Mouse (Mus musculus): Measurements from ENCODE around the gene Pex16.

Pex16 gene

DNA sequence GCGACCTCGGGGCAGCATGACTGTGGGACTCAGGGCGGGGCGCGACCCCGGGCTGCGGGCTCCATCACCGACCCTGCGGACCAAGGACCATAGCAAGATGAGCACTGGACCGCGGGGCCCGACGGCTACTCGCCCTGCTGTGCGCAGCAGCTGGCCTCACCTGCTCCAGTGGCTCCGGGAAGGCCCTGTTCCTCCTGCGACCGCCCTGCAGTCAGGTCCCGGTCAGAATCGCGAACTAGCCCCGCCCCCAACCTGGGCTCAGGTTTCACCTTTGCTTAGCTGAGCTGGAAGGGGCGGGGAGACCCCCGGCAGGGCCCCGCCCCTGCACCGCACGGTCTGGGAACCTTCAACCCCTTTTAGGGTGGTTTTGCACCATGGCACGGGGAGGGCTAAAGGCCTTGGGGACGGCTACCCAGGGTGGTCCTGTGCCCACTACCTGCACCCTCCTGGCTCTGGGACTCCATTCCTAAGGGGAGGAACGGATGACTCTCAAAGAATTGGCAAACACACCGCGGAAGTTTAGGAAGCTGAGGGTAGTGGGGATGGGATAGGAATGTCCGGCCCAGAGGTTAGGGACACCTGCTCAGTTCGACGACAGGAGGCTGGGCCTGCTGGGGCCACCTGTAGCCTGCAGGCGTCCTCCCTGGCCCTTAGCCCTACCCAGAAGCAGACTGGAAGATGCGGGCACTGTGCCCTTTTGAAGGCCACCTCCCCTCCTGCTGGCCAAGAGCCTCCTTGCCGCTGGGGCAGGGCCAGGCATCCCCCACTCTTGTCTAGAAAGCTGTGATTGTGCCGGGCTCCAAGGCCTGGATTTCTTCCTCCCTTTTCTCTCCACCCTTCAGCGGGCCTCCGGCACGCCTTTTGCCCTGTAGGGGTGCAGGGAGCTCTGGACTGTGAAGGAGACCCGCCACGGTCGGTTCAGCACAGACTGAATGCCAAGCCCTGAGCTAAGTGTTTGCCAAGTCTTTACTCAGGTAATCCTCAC lies 3.4 kb upstream of the Pex16 start:
- peak; percentile 40 for DNase-seq

DNA sequence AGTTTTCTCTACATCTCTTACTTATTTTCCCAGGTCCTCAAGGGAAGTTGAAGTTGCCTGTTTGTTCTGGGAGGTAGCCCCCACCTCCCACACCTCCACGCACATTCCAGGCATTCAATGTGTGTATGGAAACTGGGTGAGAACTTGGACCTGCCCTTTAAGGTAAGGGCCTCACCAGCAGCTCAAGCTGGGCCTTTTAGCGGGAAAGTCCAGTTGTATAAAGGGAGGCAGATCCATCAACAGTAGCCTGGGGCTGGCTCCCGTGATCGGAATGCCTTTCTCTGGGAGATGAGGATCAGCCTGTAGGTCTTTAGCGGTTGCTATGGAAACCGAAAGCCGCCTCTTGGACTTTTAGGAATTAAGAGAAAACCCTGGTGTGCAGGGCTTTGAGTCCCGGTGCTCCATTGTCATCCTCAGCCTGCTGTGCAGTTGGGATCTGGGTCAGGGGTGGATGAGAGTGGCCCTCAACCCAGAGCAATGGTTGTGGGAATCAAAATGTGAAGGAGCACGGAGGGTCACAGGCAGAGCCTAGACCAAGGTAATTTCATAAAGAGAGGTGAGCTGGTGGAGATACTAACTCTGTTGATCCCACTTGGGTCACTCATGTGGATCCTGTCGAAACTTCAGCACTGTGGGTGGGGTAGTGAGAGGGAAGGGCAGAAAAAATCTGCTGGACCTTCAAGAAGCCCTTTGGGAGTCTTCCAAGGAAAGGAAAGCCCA lies 2.3 kb upstream of the Pex16 start:
- no peak for DNase-seq

DNA sequence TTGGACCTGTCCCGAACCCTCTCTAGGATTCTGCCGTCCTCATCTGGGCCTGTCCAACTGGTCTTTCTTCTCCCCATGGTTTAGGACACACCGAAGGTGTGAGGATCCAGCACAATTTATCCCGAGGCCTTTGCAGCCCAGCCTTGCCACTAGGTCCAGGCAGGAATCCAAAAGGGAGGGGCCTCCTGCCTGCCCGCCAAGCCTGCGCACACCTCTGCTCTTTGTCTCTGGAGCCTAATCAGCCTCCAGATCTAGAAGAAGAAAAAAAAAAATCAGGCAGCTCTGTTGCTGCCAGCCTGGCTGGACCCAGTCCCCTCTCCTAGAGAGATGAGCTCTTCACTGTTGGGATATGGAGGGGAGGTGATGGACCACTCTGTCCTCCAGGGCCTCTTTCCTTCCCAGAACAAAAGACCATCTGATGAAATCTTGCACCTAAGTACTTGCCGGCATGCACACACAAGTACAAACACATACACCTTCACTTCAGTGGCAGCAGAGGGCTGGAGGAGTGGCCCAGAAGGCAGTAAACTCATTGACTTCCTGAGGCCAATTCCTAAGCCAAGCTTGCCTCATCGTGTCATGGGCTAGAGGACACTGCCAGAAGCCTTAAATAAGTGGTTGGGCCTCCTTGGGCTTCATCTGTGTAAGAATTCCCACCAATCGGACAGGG lies 1.6 kb upstream of the Pex16 start:
- no peak for DNase-seq

DNA sequence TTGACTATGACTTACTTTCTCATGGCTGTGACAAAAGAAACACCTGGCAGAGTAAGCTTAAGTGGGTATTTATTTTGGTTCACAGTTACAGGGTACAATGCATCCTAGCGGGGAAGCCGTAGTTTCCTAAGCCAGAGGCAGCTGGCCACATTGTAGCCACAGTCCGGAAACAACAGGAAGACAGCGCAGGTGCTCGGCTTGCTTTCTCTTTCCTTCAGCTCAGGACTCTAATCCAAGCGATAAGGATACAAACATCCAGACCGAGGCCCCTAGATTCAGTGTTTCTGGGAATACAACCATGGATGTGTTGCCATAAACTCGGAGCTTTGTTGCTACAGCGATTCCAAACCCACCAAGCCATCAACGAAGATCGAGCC lies 1.1 kb upstream of the Pex16 start:
- peak; percentile 40 for DNase-seq

DNA sequence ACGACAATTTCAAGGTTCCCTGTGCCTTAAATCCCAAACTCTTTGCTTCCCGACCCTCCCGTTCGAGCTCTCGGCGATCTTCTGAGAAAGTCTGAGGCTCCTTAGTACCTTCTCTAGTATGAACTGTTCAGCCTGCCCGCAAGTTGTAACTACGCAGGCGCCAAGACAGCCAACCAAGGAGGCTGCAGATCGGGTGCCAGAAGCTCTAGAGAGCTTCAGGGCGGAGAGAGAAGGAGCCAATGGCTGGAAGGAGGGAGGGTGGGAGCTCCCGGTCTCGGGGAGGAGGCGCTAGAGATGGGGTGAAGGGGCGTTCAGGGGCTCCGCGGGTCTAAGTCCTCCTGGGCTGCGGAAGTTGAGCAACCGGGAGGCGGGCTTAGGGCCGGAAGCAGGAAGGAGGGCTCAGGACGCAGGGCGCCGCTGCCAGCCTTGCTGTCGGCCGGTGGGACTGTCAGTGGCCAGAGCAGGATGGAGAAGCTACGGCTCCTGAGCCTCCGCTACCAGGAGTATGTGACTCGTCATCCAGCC lies 685 bp downstream of the Pex16 start:
- DNase-seq, result peak; percentile 95

DNA sequence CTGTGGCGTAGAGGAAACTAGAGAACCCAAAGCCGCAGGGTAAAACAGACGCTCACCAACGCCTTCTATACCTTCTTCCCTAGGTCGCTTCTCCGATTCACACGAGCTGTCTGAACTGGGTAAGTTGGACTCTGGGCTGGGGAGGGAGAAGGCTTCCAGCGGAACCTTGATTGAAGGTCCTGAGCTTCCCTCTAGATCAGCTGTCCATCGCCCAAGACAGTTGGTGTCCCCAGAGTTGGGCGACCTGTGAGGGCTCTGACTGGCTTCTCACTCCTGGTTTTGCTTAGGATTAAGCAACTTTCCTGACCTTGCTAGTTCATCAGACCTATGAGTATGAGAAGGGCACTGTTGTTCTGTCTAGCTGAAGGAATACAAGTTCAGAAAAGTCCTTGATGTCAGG lies 1.3 kb downstream of the Pex16 start:
- DNase-seq, result no peak

DNA sequence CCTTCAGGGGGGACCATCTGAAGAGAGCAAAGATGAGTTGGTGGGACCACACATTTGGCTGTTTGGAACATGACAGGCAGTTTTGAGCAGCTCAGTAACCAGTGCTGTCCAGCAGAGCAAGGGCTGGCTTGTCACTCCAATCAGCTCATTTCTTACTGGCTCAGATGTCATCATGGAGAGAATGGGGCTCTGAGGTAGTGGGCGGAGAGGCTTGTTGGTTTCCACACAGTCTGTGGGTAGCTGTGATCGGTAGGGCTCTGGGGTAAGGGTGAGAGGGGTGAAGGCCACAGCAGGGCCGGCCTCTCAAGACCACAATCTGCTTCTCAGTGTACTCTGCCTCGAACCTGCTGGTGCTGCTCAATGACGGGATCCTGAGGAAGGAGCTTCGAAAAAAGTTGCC lies 1.8 kb downstream of the Pex16 start:
- no peak for DNase-seq

DNA sequence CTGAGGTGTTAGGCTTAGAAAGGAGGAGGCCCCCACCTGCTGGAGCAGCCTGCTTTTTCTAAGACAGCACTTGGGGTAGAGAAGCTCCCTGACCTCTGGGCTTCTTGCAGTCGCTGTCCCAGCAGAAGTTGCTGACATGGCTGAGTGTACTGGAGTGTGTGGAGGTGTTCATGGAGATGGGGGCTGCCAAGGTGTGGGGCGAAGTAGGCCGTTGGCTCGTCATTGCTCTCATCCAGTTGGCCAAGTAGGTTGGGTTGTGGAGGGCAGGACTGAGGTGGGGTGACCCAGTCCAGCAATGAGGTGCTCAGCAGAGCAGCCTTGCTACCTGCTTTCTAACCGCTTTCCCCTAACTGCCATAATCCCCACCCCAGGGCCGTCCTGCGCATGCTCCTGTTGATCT lies 2.8 kb downstream of the Pex16 start:
- no peak for DNase-seq

DNA sequence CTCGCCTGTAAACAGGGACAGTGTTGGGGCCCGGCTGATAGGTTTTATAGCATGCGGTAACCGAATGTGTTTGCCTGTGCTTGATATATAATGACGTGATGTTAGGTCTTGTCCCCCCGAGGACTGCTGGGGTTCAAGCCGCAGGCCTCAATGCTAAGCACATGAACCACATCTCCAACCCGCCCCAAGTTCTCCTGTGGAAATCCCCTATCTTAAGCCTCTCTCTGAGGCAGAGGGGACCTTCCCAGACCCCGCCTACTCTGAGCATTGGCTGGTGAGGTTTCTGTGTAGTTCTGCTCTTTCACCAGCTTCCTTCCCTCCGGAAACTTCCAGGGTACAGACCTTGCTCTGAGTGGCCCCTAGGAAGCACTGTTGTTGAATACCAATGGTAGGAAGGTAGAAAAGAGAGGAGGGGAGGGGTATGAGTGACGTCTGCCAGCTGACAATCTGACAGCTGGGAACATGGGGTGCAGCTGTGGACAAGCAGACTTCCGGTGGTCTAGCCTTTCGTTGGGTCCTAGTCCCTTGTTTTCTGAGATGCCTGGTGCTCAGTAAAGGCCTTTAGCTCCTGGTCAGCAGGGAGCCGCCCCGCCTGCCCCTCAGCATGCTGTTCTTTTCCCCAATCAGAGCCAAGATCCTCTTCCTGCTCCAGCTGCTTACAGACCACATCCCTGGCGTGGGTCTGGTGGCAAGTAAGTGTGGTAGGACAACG lies 5.5 kb downstream of the Pex16 start:
- no peak for DNase-seq

DNA sequence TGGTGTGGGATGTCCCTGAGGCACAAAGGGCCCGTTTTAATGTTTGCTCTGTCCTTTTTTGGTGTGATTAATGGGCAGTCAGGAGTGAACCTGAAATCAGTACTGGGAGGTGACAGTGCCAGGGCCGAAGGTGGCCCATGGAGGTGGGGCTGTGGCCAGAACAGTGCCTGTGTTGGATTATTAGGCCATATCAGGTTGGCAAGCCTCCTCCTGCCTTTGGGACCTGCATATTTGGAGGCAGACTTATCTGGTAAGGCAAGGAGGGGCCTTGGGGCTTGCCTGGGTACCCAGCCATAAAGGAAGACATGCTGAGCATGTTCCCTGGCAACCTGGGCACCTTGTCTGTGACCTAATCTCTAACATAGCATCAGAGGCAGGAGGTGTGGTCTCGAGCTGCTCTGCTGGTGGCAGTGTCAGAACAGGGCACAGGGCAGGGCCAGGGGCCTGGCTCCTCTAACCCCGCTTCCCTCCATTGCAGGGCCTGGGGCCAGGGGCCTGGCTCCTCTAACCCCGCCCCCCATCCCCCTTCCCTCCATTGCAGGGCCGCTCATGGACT lies 6.1 kb downstream of the Pex16 start:
- no peak for DNase-seq

DNA sequence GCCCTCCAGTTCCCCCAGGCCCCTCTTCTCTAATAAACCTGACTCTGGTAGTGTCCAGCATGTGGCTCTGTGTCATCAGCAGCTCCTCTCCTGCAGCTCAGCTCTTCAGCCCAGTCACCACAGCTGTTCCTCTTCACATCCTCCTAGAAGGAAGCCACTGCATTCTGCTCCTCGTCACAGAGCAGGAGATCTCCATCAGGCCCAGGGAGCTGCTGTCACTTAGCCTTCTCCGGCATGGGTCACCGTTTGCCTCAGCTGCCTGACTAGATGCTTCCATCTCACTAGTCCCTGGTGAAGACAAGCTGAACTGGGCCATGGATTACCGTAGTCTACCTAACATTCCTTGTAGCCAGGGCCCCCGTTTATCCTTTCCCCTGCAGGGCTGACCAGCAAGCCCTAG lies 6.7 kb downstream of the Pex16 start:
- no peak for DNase-seq

DNA sequence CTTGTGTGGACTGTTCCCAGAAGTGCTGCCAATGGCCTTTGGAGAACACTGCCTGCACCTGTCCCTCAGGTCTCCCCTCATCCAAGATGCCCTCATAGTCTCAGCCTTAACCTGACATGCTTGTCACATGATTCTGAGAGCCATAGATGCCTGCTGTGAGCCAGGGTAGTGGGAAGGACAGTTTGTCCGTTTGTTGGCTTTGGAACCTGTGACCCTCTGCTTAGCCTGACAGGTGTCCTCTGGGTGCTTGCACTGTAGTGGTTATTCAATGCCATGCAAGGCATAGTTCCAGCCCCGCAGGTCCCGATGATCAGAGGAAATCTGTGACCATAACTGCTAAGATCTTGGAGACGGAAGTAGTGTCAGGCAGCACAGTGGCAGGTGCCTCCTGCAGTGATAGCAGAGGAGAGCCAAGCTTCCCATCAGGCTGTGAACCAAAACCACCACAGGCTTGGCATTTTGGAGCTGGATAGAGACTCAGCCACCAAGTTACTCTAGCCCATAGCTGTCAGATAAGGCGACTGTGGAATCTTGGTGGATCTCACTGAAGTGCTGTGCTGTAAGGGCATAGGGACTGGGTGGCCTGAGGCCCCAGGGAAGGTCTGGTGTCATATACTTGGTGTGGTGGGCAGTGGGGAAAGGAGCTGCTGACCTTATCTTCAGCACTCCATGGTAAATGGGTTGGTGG lies 7.6 kb downstream of the Pex16 start, which contains the start of gene 1700029I15Rik:
TSS of gene 1700029I15Rik (plus strand) at position 638 of the 688 bp plus-strand sequence.
- DNase-seq, result no peak

DNA sequence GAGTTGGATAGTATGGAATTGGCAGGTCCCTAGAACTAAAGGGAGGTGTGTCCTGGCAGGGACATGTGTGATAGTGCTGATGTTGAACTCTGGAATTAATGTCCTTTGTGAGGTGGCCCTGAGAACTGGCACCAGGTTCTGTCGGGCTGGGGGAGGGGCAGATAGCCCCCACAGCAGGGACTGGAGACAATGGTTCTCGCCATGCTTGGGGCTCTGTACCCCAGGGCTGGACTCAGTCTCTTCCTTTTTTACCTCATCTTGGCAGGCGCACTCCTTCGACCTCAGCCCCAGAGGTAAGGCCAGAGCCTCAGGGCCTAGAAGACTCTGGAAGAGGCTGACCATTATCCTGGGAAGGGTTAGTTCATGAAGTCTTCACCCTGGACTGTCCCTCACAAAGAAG lies 8.3 kb downstream of the Pex16 start:
- no peak for DNase-seq

DNA sequence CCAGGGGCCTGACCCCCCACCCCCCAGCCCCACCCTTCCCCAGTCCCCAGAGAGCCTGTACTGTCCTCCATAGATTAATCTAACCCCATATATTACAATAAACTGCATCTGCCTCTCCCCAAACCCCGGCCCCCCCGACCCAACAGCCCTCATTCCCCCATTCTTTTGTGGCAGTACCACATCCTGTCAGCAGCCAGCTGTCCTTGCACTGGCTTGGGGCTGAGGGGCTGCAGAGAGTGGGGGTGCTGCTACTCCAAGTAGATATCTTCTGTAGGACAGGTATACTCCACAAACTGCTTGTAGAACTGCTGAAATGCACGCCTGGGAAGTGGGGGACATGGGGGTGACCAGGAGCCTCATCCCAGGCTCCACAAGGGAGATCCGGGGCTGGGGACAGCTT lies 9.6 kb downstream of the Pex16 start:
- peak; percentile 34 for DNase-seq

DNA sequence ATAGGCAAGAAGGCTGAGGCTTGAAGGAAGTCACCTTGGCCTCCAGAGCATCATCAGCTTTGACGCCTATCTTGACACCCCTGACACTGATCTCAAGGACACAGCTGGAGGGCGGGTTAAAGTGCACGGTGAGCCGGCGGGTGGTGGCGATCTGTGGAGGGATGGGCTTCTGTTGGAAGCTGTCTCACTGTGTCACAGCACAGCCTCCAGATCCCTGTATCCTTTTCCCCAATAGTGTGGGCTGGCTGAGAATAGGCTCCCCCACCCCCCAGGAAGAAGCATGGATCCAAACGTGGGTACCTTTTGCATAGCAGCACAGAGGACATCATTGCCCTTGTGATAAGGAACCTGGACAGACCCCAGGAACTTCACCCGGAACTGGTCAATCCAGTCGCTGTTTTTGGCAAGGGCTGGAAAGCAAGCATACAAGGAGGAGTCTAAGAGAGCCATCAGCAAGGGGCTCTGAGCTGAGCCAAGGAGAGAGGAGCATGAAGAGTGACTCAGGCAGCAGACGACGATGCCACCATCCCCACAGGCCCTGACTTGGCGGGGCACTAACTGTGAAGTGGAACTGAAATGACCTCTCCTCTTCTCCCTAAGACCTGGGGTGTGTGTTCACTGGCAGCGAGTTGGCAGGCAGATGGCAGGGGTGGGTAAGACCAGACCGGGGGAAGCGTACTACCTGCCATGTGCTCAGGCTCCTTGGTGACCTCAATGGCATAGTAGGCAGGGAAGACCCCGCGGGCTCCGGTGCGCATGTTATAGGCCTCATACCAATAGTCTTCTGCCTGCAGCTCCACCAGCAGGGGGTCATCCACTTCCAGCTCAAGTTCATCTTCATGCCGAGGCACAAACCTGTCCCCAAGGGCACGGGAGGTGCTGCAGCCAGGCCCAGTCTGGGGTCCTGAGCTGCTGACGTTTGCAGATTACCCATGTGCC lies 10.9 kb downstream of the Pex16 start:
- DNase-seq, result no peak

DNA sequence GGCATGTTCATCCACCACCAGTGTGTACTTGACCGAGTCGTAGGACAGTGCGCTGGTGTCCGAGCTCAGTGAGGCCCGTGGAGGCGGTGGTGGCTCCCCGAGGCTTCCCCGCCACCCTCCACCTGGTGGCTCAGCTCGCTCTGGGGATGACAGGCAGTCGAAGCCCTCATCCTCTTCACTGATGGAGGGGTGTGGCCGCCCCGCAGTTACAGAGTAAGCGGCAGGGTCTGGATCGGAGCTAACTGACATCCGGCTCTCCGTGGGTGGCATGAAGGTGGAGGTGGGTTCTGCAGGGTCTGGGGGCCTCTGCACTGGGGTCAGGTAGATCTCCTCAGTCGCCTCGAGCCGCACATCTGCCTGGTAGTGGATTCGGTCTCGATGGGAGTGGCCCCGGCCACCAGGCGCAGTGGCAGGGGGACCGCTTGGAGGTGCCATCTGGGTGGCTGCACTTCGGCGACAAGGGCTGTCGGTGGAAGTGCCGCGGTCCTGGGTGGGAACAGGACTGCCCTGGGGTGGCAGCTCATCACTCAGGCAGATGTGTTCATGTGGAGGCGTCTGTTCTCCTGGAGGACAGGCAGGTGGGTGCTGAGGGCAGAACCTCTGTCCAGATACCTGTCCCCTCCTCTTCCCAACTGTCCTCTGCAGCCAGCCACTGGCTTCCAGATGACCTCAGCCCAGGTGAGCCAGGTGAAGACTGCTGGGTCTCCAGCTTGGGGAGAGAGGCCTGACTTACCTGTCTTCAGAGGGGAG lies 12.5 kb downstream of the Pex16 start:
- no peak for DNase-seq

DNA sequence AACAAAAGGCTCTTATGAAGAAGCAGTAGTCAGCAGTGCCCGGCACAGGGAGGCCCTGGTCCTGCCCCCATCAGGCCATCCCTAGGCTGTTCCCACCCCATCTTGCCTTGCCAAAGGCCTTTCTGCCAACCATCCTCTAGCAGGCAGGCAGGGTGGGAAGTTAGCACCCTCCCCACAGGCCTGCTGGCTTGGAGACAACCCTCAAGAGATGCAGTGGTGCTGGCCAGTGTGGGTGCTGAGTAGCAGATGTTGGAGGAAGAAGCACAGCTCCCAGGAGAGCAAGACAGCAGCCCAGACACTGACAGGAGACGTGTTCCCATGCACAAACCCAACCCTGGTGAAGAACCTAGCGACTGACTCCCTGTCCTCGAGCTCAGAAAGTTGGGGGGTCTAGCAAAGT lies 13.2 kb downstream of the Pex16 start:
- no peak for DNase-seq

DNA sequence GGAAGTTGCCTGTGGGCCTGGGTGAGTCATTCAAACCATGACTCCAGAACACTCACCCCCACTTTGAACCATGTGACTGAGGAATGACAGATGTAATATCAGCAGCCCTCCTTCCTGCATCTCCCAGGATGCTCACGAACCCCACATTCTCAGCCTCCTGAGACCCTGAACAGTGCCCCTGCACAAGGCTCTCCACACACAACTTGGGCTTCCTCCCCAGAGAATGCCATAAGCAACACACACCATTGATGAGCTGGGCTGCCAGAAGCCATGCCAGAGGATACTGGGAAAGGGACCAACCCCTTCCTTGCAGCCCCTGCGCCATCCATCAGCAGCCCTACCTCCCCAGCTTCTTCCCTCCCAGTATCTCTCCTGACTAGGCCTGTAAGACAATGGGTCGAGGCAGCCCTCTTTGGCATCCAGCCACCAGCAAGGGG lies 13.6 kb downstream of the Pex16 start:
- DNase-seq, result no peak

DNA sequence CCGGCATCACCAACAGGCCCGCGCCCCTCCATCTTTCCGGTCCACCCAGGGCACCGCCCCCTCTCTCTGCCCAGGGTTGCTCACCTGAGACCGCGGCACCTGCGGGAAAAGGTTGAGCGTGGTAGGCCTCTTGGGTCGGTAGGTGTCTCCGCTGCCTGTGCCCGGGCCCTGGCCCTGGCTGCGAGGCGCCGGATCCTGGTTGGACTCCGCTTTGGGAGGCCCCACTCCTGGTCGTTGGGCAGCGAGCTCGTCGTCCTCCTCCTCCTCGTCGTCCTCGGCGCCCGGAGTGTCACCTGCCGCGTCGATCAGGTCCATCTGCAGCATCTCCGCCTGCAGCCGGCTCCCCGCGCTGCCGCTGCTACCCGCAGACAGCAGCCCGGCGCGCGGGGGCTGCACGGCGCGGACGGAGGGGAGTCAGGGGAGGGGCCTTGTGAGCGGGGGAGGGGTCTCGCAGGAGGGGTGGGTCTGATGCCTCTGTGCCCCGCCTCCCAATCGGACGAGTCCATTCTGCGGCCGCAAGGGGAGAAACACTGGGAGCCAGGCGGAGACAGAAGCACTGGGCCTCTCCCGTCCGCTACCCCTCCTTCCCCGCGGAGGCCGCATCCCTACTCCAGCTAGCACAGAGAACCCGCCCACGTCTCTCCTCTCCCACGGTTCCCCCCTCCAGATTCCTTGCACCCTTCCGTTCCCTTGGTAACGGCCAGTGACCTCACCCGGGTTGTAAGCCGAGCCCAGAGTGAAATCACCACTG lies 14.6 kb downstream of the Pex16 start:
- peak; percentile 51 for DNase-seq
